Mouse (Mus musculus) ES-E14 (cell line): ENCODE measurements around the gene Ptgfr. TPM values are rescaled to one million over a fixed set of nuclear protein-coding genes. Genes with fewer than 3 reads are reported as not detected.

ENCODE experiments used
- DNase-seq: peaks from one replicate; pipeline ENCODE4 v3.0.0-alpha.2; 2013; ENCODE audit warnings: low read depth, low spot score
- H3K27ac ChIP-seq: 2 replicates; pipeline ENCODE4 v1.5.1; 2012; ENCODE audit warnings: low read depth, mild to moderate bottlenecking, low read length, moderate library complexity, mixed read lengths; ENCODE audit not compliant: poor library complexity, insufficient read depth, severe bottlenecking
- H3K36me3 ChIP-seq: 2 replicates; pipeline ENCODE4 v1.6.1; 2012; ENCODE audit warnings: mild to moderate bottlenecking, low read length, moderate library complexity, mixed read lengths; ENCODE audit not compliant: control insufficient read depth, poor library complexity, insufficient read depth, severe bottlenecking
- H3K4me1 ChIP-seq, 2 experiments: fragments of 150-350 bp in 1 of 2; sonication (generic) in 1 of 2; 2 replicates each; pipeline ENCODE4 v1.6.1; 2012; ENCODE audit warnings: low read length in 2 of 2, mild to moderate bottlenecking in 1 of 2, mixed read lengths in 1 of 2; ENCODE audit not compliant: control insufficient read depth in 2 of 2, insufficient read depth in 2 of 2, poor library complexity in 1 of 2
- H3K4me3 ChIP-seq, 2 experiments: fragments of 150-350 bp in 1 of 2; sonication (generic) in 1 of 2; 2 replicates each; pipeline ENCODE4 v1.5.1; 2012; ENCODE audit warnings: low read length in 2 of 2, low read depth in 1 of 2, mild to moderate bottlenecking in 1 of 2, mixed read lengths in 1 of 2; ENCODE audit not compliant: insufficient read depth in 1 of 2, poor library complexity in 1 of 2, severe bottlenecking in 1 of 2
- H3K9ac ChIP-seq: 2 replicates; pipeline ENCODE4 v1.6.1; 2012; ENCODE audit warnings: low read depth, mild to moderate bottlenecking, low read length, mixed read lengths; ENCODE audit not compliant: poor library complexity, insufficient read depth, severe bottlenecking
- H3K9me3 ChIP-seq: fragments of 150-350 bp; sonication (generic); 2 replicates; pipeline ENCODE4 v1.6.1; 2012; ENCODE audit warnings: low read depth, mild to moderate bottlenecking, low read length; ENCODE audit not compliant: control insufficient read depth, insufficient read depth
- CHD2 ChIP-seq: IDR thresholded peaks from 2 replicates; pipeline ENCODE4 v1.6.1; 2014; ENCODE audit warnings: mild to moderate bottlenecking, low read depth, low read length, inconsistent platforms
- HCFC1 ChIP-seq: IDR thresholded peaks from 2 replicates; pipeline ENCODE4 v1.6.1; 2012; ENCODE audit warnings: low read length, inconsistent platforms, borderline replicate concordance; ENCODE audit not compliant: insufficient read depth
- MAFK ChIP-seq: IDR thresholded peaks from 2 replicates; pipeline ENCODE4 v1.6.1; 2014; ENCODE audit warnings: mild to moderate bottlenecking, low read depth, low read length, inconsistent platforms; ENCODE audit not compliant: insufficient read depth
- ZC3H11A ChIP-seq: IDR thresholded peaks from 2 replicates; pipeline ENCODE4 v1.6.1; 2012; ENCODE audit warnings: low read depth, mild to moderate bottlenecking, inconsistent platforms, low read length, borderline replicate concordance
- ZNF384 ChIP-seq: IDR thresholded peaks from 2 replicates; pipeline ENCODE4 v1.6.1; 2012; ENCODE audit warnings: low read depth, low read length, inconsistent platforms
- in situ Hi-C, 2 experiments: fragments of 600-800 bp; cut with MboI; formaldehyde crosslinking; loops; one replicate each; pipeline ENCODE4 v1.15.1; 2025; ENCODE audit warnings: low sequenced_read_pairs in 2 of 2, inconsistent platforms in 1 of 2; ENCODE audit not compliant: unreplicated experiment in 2 of 2
- total RNA-seq: library from RNA; depleted of rRNA; stranded (reverse); fragments of 300-350 nt; gene quantifications from 2 replicates; pipeline ENCODE4 v1.2.3, GENCODE M21; 2012; rRNA removed

Gene Ptgfr
- total RNA-seq, result 0.04 TPM in 1 of 2 replicates, not detected in the other

DNA sequence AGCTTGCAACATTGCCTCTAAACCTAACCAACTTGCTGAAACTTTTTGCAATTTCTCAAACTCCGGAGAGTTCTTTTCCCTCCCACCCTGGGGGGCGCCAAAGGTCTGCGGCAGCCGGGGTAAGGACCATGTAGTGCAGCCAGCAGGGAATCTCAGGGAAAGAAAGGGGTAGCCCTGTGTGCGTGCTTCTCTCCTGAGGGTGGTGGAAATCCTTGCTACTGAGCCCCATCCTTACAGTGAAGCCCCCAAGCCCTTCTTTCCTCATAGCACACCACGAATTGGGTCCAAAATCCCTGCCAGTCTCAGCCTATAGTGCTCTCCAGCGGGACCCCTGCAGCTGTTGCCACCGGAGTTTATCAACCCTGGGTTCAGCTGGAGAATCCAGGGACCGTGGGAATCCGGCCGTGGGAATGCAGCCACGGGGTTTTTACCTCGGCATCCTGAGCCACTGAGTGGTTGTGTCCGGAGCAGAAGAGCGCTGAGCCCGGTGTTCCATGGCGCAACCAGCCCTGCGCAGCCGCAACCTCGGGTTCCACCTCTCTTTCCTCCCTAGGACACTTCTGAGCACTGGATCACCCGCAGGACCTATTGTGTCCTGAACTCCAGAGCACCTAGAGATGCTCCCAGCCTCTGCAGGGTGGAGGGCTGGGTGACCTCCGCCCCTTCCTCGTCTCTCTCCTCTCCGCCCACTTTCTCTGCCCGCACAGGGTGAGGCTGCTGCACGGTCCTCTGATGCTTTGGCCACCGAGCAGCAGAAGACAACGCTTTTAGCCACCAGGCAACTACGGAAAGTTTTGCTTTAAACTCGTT is at the start of gene Ptgfr:
Ptgfr (minus strand) TSS at position 760 of the 810 bp plus-strand sequence.
- H3K9ac ChIP-seq, result no peak within 1 kb of the TSS
- TF ChIP-seq ZNF384 (no peak), ZC3H11A (no peak), HCFC1 (no peak), CHD2 (no peak), MAFK (no peak)
- H3K4me1 ChIP-seq, result no peaks in the 10 kb centered on the region
- no peaks in the 10 kb centered on the region for H3K36me3 ChIP-seq
- H3K27ac ChIP-seq, result no peak within 1 kb of the TSS
- in situ Hi-C loops, result no loop called here
- DNase-seq, result no peak
- H3K9me3 ChIP-seq, result no peaks in the 10 kb centered on the region
- H3K4me3 ChIP-seq, result peak within 1 kb of the TSS; percentile 27 to 60; a peak in 3 of 4 replicates

DNA sequence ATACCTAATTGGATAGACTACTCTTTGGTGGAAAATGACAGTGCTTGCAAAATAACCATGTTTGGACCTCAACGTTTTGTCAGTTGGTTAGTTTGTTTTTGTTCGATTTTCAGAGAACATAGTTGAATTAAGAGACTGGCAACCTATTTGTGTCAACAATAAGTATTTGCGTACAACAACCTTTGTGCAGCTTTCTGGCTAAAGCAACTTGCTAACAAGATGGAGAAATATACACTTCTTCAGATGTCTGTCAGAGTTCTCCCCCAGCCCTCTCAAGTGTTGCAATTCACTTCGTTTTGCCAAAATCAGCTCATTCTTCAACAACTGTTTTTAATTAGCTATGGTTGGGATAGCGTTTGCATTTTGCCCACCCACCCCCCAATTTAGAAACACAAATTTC is 46.5 kb upstream of the Ptgfr start:
- Histone ChIP-seq H3K9ac (no peak overlapping the region), H3K27ac (no peak overlapping the region), H3K9me3 (no peaks in the 10 kb centered on the region), H3K4me1 (no peaks in the 10 kb centered on the region), H3K4me3 (no peak overlapping the region), H3K36me3 (no peaks in the 10 kb centered on the region)
- in situ Hi-C loops, result no loop called here
- DNase-seq, result no peak
- TF ChIP-seq HCFC1, result no peak
- TF ChIP-seq CHD2, result no peak
- no peak for TF ChIP-seq ZNF384
- no peak for TF ChIP-seq MAFK
- TF ChIP-seq ZC3H11A, result no peak

DNA sequence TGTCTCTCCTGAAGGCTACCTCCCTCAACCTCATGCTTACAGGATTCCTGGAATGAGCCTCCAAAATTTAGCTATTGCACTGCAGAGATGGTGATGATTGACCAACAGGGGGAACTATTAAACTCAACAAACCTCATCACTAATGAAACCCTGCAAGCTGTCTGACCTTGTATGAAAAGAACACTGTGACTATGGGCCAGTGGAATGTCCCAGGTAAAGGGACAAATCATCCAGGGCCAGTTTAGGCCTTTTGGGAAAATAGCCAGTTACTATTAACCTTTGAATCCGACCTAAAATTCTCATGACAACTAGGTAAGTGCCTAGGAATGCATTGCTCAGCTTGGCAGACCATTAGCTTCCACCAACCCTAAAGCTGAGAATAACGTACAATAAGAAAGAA is 42.6 kb upstream of the Ptgfr start:
- Histone ChIP-seq H3K27ac (no peak overlapping the region), H3K36me3 (no peaks in the 10 kb centered on the region), H3K4me1 (no peaks in the 10 kb centered on the region), H3K9ac (no peak overlapping the region), H3K4me3 (no peak overlapping the region), H3K9me3 (no peaks in the 10 kb centered on the region)
- in situ Hi-C loops, result no loop called here
- no peak for TF ChIP-seq ZC3H11A
- TF ChIP-seq MAFK, result no peak
- TF ChIP-seq ZNF384, result no peak
- no peak for TF ChIP-seq HCFC1
- no peak for TF ChIP-seq CHD2
- no peak for DNase-seq

DNA sequence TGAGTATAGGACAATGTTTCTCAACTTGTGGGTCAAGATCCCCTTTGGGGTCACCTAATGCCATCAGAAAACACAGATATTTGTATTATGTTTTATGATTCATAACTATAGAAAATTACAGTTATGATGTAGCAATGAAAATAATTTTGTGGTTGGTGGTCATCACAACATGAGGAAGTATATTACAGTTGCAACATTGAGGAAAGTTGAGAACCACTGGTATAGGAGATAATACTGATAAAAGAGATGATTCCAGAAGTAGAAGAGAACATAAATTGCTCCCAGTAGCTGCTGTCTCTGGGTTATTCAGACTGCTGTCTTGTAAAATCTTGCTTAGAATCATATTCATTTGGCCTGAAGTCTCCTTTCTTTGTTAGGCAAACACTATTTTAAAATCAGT is 31.5 kb upstream of the Ptgfr start:
- Histone ChIP-seq H3K4me1 (no peaks in the 10 kb centered on the region), H3K4me3 (no peak overlapping the region), H3K36me3 (no peaks in the 10 kb centered on the region), H3K9me3 (no peaks in the 10 kb centered on the region), H3K9ac (no peak overlapping the region), H3K27ac (no peak overlapping the region)
- TF ChIP-seq HCFC1 (no peak), ZNF384 (no peak), MAFK (no peak), ZC3H11A (no peak), CHD2 (no peak)
- no peak for DNase-seq
- in situ Hi-C loops, result no loop called here

DNA sequence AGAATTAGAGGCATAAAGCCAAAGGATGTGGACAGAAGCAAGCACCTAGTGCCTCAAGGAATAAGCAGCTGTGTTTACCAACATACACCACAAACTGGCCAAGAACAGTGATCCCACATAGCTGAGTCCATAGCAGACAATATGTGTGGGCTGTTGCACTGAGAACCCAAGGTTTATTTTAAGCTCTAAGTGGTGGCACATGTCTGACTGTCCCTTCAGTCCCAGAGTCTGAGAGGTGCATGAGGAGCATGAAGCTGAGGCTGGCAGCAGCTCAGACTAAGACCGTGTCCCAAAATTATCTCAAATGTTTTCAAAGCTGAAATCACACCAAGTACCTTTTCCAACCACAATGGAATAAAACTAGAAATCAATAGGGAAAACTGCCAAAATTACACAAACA is 13.9 kb upstream of the Ptgfr start:
- Histone ChIP-seq H3K9me3 (no peaks in the 10 kb centered on the region), H3K36me3 (no peaks in the 10 kb centered on the region), H3K27ac (no peak overlapping the region), H3K4me1 (no peaks in the 10 kb centered on the region), H3K4me3 (no peak overlapping the region), H3K9ac (no peak overlapping the region)
- TF ChIP-seq HCFC1, result no peak
- TF ChIP-seq ZNF384, result no peak
- TF ChIP-seq MAFK, result no peak
- no peak for TF ChIP-seq ZC3H11A
- no peak for TF ChIP-seq CHD2
- no peak for DNase-seq
- in situ Hi-C loops, result no loop called here
